Mouse (Mus musculus) testis, adult 2 months (tissue): ENCODE results near the gene Fam129b.

ENCODE experiments used
- CTCF ChIP-seq: fragments of 200-500 bp; IDR thresholded peaks from 2 replicates; pipeline ENCODE4 v1.5.1; 2012; ENCODE audit warnings: low read depth, mild to moderate bottlenecking, inconsistent platforms, low read length, moderate library complexity; ENCODE audit not compliant: control insufficient read depth, insufficient read depth, insufficient replicate concordance
- POLR2A ChIP-seq: fragments of 200-500 bp; IDR thresholded peaks from 2 replicates; pipeline ENCODE4 v1.6.1; 2012; ENCODE audit warnings: low read depth, mild to moderate bottlenecking, inconsistent platforms, low read length, moderate library complexity; ENCODE audit not compliant: control insufficient read depth

DNA sequence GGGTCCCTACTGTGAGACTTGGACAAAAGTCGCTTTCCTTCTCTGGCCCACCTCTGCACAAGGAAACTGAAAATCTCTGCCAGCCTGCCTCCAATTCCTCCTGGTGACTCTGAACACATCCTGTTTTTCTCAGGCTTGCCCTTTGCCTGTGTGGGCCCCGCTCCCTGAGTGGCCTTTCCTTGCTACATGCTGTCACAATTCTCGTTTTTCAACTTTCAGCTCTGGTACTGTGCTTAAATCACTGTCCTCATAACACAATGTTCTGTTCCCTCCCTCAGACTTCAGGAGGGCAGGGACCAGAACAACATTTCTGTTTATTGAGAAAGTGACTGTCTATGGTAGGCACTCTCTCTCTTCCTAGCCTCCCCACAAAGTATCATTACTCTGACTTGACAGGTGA is 1.8 kb upstream of the Fam129b start:
- TF ChIP-seq POLR2A (no peak), CTCF (no peak)
